Mouse (Mus musculus) urinary bladder, postnatal 0 days (tissue): ENCODE data around the gene Camk1g. TPM values are rescaled to one million over a fixed set of nuclear protein-coding genes. Genes with fewer than 3 reads are reported as not detected.

Experiments
- polyA plus RNA-seq: library from polyadenylated mRNA; unstranded; fragments of >200 nt; fragmentation: Nextera tagmentation; extraction: Ambion mirVana; gene quantifications from 2 replicates; pipeline ENCODE4 v1.2.1, GENCODE M21; 2015

Gene Camk1g
- 1.1 and 1.3 TPM in 2 replicates for polyA plus RNA-seq

GRCm38 (mm10) chr1:193370096-193370495, at the start of gene Camk1g:
Gene Camk1g, minus strand, starts transcription at chr1:193370298.

Other genes with a start within 250 kb of the Camk1g start
- gene Diexf, start 240.0 kb downstream of the Camk1g start, polyA plus RNA-seq, result 3.8 and 4.1 TPM in 2 replicates
- gene Irf6, start 217.2 kb downstream of the Camk1g start, polyA plus RNA-seq, result 23.2 and 24.2 TPM in 2 replicates
- 12.8 and 13.0 TPM in 2 replicates for gene A130010J15Rik, start 202.3 kb downstream of the Camk1g start, polyA plus RNA-seq
- 1.5 and 2.1 TPM in 2 replicates for gene Traf3ip3, start 168.6 kb downstream of the Camk1g start, polyA plus RNA-seq
- gene Lamb3, start 162.6 kb downstream of the Camk1g start, polyA plus RNA-seq, result 7.1 and 8.3 TPM in 2 replicates
- gene Hsd11b1, start 106.2 kb downstream of the Camk1g start, polyA plus RNA-seq, result 36.5 and 36.7 TPM in 2 replicates
- 155 and 157 TPM in 2 replicates for gene G0s2, start 97.1 kb downstream of the Camk1g start, polyA plus RNA-seq